Mouse (Mus musculus) midbrain, embryonic 11.5 days (tissue): ENCODE results near the gene Rptor. TPM values are rescaled to one million over a fixed set of nuclear protein-coding genes. Genes with fewer than 3 reads are reported as not detected.

ENCODE experiments used
- ATAC-seq: fragments of 200-750 bp; cut with Nextera tagmentation; 2 replicates; pipeline ENCODE4 v1.8.0; 2017; ENCODE audit warnings: moderate TSS enrichment, moderate library complexity; ENCODE audit not compliant: low FRiP score
- DNase-seq: peaks from one replicate; pipeline ENCODE4 v3.0.0; 2015; ENCODE audit warnings: low spot score; ENCODE audit errors: missing footprints
- H3K27ac ChIP-seq: fragments of 300-500 bp; sonication (generic); 2 replicates; pipeline ENCODE4 v1.5.1; 2014; ENCODE audit warnings: low read depth, low read length
- H3K27me3 ChIP-seq: fragments of 300-500 bp; sonication (generic); 2 replicates; pipeline ENCODE4 v1.6.1; 2014; ENCODE audit warnings: mild to moderate bottlenecking, low read length, moderate library complexity, mixed read lengths; ENCODE audit not compliant: control insufficient read depth, insufficient read depth
- H3K36me3 ChIP-seq: fragments of 300-500 bp; sonication (generic); 2 replicates; pipeline ENCODE4 v1.6.1; 2014; ENCODE audit warnings: mild to moderate bottlenecking, low read length, moderate library complexity, mixed read lengths; ENCODE audit not compliant: control insufficient read depth, insufficient read depth
- H3K4me1 ChIP-seq: fragments of 300-500 bp; sonication (generic); 2 replicates; pipeline ENCODE4 v1.6.1; 2014; ENCODE audit warnings: low read length; ENCODE audit not compliant: control insufficient read depth, insufficient read depth
- H3K4me2 ChIP-seq: fragments of 300-500 bp; sonication (generic); 2 replicates; pipeline ENCODE4 v1.6.1; 2014; ENCODE audit warnings: mild to moderate bottlenecking, moderate library complexity
- H3K4me3 ChIP-seq: fragments of 300-500 bp; sonication (generic); 2 replicates; pipeline ENCODE4 v1.5.1; 2014; ENCODE audit warnings: low read depth, low read length
- H3K9ac ChIP-seq: fragments of 300-500 bp; sonication (generic); 2 replicates; pipeline ENCODE4 v1.6.1; 2014; ENCODE audit warnings: low read length
- H3K9me3 ChIP-seq: fragments of 300-500 bp; sonication (generic); 2 replicates; pipeline ENCODE4 v1.6.1; 2016; ENCODE audit warnings: low read length; ENCODE audit not compliant: control insufficient read depth
- WGBS: fragments of 180-500 bp; shearing (Covaris S2); extraction: QIAGEN DNeasy Blood & Tissue Kit; methylation state at CpG from one replicate; pipeline ENCODE4 v1.1.7; 2014; 5-methylcytosine and 5-hydroxymethylcytosine counted together
- polyA plus RNA-seq: library from polyadenylated mRNA; unstranded; fragments of >200 nt; fragmentation: Nextera tagmentation; extraction: Ambion mirVana; gene quantifications from 2 replicates; pipeline ENCODE4 v1.2.1, GENCODE M21; 2014

Rptor gene
- polyA plus RNA-seq, 1 experiment from 2014 or later: 11.1 TPM

- ATAC-seq (no peak), DNase-seq (peak; percentile 96)
- WGBS: 4% methylated on average over 5 of the region's 5 CpGs
- Histone ChIP-seq H3K36me3 (no peaks in the 10 kb centered on the region), H3K4me1 (peaks cover 9% of the 10 kb centered on the region), H3K4me2 (no peak overlapping the region; the same call in 1 of the 2 replicates), H3K9me3 (no peaks in the 10 kb centered on the region), H3K9ac (no peak overlapping the region), H3K27ac (no peak overlapping the region), H3K27me3 (no peaks in the 10 kb centered on the region), H3K4me3 (no peak overlapping the region)
Measured at GRCm38 (mm10) chr11:119909436-119909835, 306.7 kb downstream of the Rptor start.

DNA sequence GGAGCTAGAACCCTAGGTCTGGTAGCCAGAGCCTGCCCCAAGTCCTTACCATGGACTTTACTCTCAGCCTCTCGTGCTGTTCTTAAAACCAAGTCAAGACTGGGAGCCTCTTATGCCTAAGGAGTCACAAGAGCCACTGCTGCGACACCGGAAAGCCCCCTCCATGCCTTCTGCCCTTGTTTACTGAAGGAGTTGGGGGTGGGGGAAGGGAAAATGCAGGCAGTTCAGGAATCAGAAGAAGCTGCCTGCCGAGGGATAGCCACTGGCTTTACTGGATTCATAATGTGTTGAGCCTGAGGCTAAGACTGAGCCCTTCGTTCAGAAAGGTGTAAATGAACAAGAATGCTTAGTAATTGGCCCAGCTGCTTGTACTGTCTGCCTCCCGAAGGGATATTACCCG, 310.1 kb downstream of the Rptor start:
- ATAC-seq (no peak), DNase-seq (no peak)
- no peaks in the 10 kb centered on the region for H3K27me3 ChIP-seq
- peaks cover 6% of the 10 kb centered on the region; the same call in 1 of the 2 replicates for H3K36me3 ChIP-seq
- H3K4me1 ChIP-seq: peaks cover 19% of the 10 kb centered on the region
- peak overlapping the region; percentile 87 for H3K4me2 ChIP-seq
- H3K9ac ChIP-seq: peak overlapping the region; percentile 98
- peak overlapping the region; percentile 94 for H3K4me3 ChIP-seq
- WGBS: 11% methylated on average over 7 of the region's 7 CpGs
- peak overlapping the region; percentile 40; the same call in 1 of the 2 replicates for H3K27ac ChIP-seq
- H3K9me3 ChIP-seq: no peaks in the 10 kb centered on the region

- peak within 1 kb of the TSS; percentile 98 for H3K9ac ChIP-seq
- H3K27ac ChIP-seq: peak within 1 kb of the TSS; percentile 54
- WGBS: under 1% methylated on average over 48 of the region's 48 CpGs
- H3K4me3 ChIP-seq: peak within 1 kb of the TSS; percentile 94
- DNase-seq (peak; percentile 99), ATAC-seq (peak; percentile 80)
- peaks cover 11% of the 10 kb centered on the region; the same call in 1 of the 2 replicates for H3K36me3 ChIP-seq
- peaks cover 19% of the 10 kb centered on the region for H3K4me1 ChIP-seq
- H3K27me3 ChIP-seq: no peaks in the 10 kb centered on the region
- no peaks in the 10 kb centered on the region for H3K9me3 ChIP-seq
- peak within 1 kb of the TSS; percentile 87 for H3K4me2 ChIP-seq
Measured at GRCm38 (mm10) chr11:119913291-119913934, 310.7 kb downstream of the Rptor start, which contains the start of gene Chmp6. TSS of gene Chmp6 (plus strand) at chr11:119913441.

- under 1% methylated on average over 26 of the region's 26 CpGs for WGBS
- H3K36me3 ChIP-seq: peaks cover 11% of the 10 kb centered on the region; the same call in 1 of the 2 replicates
- peak overlapping the region; percentile 98 for H3K9ac ChIP-seq
- peak overlapping the region; percentile 87 for H3K4me2 ChIP-seq
- H3K4me1 ChIP-seq: peaks cover 19% of the 10 kb centered on the region
- H3K4me3 ChIP-seq: peak overlapping the region; percentile 94
- no peaks in the 10 kb centered on the region for H3K27me3 ChIP-seq
- peak overlapping the region; percentile 54; the same call in 1 of the 2 replicates for H3K27ac ChIP-seq
- DNase-seq (no peak), ATAC-seq (no peak; the same call in 1 of the 2 replicates)
- no peaks in the 10 kb centered on the region for H3K9me3 ChIP-seq
Measured at GRCm38 (mm10) chr11:119913935-119914314, 311.2 kb downstream of the Rptor start.

DNA sequence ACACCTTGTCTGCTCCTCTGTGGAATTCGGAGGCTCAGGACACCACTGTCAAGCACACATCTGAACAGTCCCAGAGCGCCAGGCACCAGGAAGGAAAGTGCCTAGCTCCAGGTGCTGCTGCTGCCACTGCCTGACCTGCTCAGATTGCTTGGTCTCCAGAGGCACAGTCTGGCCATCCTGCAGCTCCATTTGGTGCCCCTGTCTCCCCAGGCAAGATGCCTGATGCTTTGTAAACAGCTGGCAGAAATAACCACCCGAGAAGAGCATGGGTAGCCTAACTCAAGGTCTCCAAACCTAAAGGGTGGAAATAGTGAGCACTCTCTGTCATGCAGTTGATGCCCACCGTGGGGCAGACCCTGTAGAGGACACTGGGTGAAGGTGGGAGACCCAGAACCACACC, 311.7 kb downstream of the Rptor start:
- peak overlapping the region; percentile 87 for H3K4me2 ChIP-seq
- H3K9ac ChIP-seq: peak overlapping the region; percentile 98
- WGBS: 21% methylated on average over 4 of the region's 4 CpGs
- no peak overlapping the region for H3K27ac ChIP-seq
- H3K4me1 ChIP-seq: peaks cover 19% of the 10 kb centered on the region
- H3K36me3 ChIP-seq: peaks cover 11% of the 10 kb centered on the region; the same call in 1 of the 2 replicates
- H3K9me3 ChIP-seq: no peaks in the 10 kb centered on the region
- no peaks in the 10 kb centered on the region for H3K27me3 ChIP-seq
- ATAC-seq (no peak), DNase-seq (no peak)
- H3K4me3 ChIP-seq: peak overlapping the region; percentile 94

DNA sequence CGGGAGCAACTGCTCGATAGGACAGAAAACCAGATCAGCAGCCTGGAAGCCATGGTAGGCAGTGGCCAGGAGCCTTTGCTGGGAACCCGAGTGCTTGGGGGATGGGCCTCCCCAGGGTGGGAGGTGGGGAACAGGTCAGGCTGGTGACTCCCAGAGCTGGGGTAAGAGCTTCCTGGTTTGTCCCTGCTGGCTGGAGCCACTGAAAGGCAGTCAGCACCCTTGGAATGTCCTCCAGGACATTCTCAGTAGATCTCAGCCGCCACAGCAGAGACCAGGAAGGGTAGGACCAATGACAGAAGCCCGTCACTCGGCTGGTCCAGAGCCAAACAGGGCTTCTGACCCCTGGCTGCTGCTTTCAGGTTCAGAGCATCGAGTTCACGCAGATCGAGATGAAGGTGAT, 313.0 kb downstream of the Rptor start:
- 88% methylated on average over 9 of the region's 9 CpGs for WGBS
- peaks cover 11% of the 10 kb centered on the region; the same call in 1 of the 2 replicates for H3K36me3 ChIP-seq
- H3K4me2 ChIP-seq: no peak overlapping the region
- H3K4me3 ChIP-seq: no peak overlapping the region
- no peak overlapping the region for H3K9ac ChIP-seq
- H3K27ac ChIP-seq: no peak overlapping the region
- DNase-seq (no peak), ATAC-seq (no peak)
- H3K27me3 ChIP-seq: no peaks in the 10 kb centered on the region
- peaks cover 19% of the 10 kb centered on the region for H3K4me1 ChIP-seq
- no peaks in the 10 kb centered on the region for H3K9me3 ChIP-seq

DNA sequence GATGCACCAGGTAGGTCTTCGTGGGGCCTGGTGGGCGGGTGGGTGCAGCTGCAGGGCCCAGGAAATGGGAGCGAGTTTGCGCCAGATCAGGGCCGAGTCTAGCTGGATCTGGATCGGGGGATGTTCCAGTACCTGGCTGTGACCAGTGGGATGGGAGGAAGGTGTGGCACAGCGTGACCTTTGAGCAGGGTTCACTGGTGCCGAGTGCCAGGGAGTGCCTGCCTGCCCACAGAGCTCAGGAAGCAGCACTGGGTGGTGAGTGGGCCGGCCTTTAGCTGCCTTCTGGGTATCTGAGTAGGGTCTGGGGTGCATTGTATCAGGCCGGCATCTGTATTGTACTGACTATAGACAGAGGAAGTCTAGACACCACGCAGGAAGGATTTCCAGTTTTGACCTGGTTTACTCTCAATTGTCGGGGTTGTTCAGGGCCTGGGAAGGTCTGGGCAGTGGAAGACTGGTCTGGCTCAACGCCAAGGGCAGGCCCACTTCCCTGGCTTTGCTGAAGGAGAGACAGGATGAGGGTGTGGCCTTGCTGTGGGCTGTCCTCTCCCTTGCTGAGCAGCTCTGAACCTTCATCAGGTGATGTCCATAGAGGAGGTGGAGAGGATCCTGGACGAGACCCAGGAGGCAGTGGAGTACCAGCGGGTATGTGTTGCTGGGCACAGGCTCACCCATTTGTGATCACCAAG, 313.5 kb downstream of the Rptor start:
- Histone ChIP-seq H3K9ac (no peak overlapping the region), H3K36me3 (peaks cover 11% of the 10 kb centered on the region; the same call in 1 of the 2 replicates), H3K27me3 (no peaks in the 10 kb centered on the region), H3K4me2 (no peak overlapping the region), H3K4me3 (no peak overlapping the region), H3K4me1 (peaks cover 19% of the 10 kb centered on the region), H3K9me3 (no peaks in the 10 kb centered on the region), H3K27ac (no peak overlapping the region)
- DNase-seq (no peak), ATAC-seq (no peak)
- WGBS: 94% methylated on average over 15 of the region's 15 CpGs

DNA sequence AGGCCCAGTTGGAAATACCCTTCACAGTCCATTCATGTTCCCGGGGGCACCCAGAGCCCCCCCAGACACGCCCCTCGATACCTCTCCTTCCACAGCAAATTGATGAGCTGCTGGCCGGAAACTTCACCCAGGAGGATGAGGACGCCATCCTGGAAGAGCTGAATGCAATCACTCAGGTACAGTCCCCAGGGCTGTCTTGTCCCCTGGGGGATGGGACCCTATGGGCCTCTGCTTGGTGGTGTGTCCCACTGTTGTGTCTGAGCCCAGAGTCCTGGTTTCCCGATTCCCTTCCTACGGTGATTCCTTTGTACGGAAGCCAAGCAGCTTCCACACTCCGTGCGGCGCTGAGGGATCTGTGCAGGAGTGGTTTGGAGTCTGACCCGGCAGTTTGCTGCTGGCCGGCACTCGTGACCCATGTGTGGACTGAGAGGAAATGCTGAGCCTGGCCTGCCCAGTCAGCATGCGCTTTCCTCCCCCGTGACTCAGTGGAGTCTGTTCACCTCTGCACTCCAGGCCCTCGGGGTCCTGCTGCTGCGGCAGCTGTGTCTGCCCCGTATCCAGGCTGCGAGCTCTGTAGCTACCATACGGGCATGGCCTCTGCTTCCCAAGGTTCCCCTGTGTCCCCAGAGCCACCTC, 314.2 kb downstream of the Rptor start:
- WGBS: 92% methylated on average over 21 of the region's 21 CpGs
- H3K36me3 ChIP-seq: peaks cover 11% of the 10 kb centered on the region; the same call in 1 of the 2 replicates
- H3K27me3 ChIP-seq: no peaks in the 10 kb centered on the region
- ATAC-seq (no peak), DNase-seq (no peak)
- no peaks in the 10 kb centered on the region for H3K9me3 ChIP-seq
- H3K4me3 ChIP-seq: no peak overlapping the region
- H3K9ac ChIP-seq: no peak overlapping the region
- no peak overlapping the region for H3K27ac ChIP-seq
- H3K4me2 ChIP-seq: no peak overlapping the region
- H3K4me1 ChIP-seq: peaks cover 19% of the 10 kb centered on the region

- H3K27me3 ChIP-seq: no peaks in the 10 kb centered on the region
Measured at GRCm38 (mm10) chr11:119918521-119918920, 315.8 kb downstream of the Rptor start.

More at GRCm38 (mm10) chr11:119918521-119918920, 315.8 kb downstream of the Rptor start:
- Histone ChIP-seq H3K27ac (no peak overlapping the region), H3K4me3 (no peak overlapping the region), H3K9ac (no peak overlapping the region), H3K36me3 (peaks cover 11% of the 10 kb centered on the region; the same call in 1 of the 2 replicates), H3K4me2 (no peak overlapping the region), H3K4me1 (peaks cover 12% of the 10 kb centered on the region), H3K9me3 (no peaks in the 10 kb centered on the region)
- DNase-seq (no peak), ATAC-seq (no peak)
- 87% methylated on average over 7 of the region's 7 CpGs for WGBS
